Mouse (Mus musculus): Measurements from ENCODE around the gene Tex14. TPM values are rescaled to one million over a fixed set of nuclear protein-coding genes. Genes with fewer than 3 reads are reported as not detected.
A peak's percentile ranks its signal among the peaks of the same experiment; 100 is the strongest.
"Not testable (repeated sequence)": the region's sequence is repeated elsewhere in the genome, so short reads cannot be mapped to it uniquely, and the experiment has no call there.

Tex14 gene
- polyA plus RNA-seq, 1 experiment, result 0.34 TPM

DNA sequence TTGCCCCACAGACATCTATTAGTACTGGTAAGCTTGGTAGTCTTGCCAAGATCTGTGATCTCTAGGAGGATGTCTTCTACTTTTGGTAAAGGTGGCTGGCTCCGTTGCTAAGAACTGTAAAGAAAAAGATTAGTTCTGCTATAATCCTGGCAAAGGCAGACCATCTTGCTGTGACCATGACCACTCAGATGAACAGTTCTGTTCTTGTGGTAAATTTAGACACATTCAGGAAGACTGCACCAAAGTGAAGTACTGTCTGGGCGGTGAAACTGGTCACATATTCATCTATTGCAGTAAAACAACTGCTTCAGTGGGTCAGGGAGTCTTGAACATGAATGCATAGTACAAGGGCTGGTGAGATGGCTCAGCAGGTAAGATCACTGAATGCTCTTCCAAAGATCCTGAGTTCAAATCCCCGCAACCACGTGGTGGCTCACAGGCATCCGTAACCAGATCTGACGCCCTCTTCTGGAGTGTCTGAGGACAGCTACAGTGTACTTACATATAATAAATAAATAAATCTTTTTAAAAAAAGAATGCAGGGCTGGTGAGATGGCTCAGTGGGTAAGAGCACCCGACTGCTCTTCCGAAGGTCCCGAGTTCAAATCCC lies 63.9 kb downstream of the Tex14 start:
- DNase-seq (ENCODE audit: extremely low spot score in 1 of 2, low spot score in 1 of 2), result no peak

DNA sequence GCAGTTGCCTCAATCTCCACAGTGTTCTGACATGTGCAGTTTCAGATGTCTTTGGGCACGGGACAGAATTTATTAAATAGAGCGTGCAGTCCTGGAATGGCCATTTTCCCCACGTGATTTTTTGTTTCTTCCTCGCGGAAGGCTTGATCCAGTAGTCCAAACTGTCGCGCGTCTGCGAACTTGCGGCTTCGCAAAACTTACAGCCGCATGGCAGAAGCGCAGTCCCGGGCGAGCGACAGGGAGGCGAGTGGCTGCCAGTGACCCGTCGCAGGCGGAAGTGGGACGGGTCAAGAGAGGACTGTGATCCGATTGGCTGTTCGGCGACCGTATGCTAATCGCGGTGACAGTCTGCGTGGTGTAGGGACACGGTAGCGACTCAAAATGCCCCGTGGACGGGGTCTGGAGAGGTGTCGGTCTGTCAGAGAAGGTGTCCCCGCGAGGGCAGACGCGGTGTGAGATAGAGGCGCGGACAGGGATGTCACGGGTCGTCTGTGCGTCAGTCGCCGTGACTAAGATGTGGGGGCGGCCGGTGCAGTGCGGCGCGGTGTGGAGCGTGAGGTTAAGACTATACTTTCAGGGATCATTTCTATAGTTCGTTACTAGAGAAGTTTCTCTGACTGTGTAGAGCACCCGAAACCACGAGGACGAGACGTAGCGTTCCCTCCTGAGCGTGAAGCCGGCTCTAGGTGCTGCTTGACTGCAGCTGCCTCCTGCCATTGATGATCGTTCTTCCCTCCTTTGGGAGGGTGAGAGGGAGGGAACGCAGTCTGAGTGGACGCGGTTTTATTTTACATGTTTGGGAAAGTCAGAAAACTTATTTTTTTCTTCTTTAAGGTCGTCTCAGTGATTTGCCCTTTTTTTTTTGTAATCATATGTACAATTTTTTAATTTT lies 66.2 kb downstream of the Tex14 start:
- DNase-seq (ENCODE audit: extremely low spot score in 1 of 2, low spot score in 1 of 2), result peak in 1 of 2 experiments; percentile 50

DNA sequence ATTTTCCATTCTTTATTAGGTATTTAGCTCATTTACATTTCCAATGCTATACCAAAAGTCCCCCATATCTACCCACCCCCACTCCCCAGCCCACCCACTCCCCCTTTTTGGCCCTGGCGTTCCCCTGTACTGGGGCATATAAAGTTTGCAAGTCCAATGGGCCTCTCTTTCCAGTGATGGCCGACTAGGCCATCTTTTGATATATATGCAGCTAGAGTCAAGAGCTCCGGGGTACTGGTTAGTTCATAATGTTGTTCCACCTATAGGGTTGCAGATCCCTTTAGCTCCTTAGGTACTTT lies 66.8 kb downstream of the Tex14 start:
- DNase-seq (ENCODE audit: extremely low spot score in 1 of 2, low spot score in 1 of 2), result not testable (repeated sequence)

DNA sequence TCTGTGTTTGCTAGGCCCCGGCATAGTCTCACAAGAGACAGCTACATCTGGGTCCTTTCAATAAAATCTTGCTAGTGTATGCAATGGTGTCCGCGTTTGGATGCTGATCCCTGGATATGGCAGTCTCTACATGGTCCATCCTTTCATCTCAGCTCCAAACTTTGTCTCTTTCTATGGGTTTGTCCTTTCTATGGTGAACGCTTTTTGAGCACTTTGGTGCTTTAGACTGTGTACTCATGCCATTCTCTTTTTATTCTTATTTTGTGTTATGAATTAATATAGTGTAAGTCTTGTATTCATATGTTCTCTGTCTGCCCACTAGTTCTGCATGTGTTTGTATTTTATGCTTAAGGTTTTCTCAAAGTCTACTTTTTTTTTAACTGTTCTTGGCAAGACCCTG lies 67.2 kb downstream of the Tex14 start:
- DNase-seq (ENCODE audit: extremely low spot score in 1 of 2, low spot score in 1 of 2), result not testable (repeated sequence)

DNA sequence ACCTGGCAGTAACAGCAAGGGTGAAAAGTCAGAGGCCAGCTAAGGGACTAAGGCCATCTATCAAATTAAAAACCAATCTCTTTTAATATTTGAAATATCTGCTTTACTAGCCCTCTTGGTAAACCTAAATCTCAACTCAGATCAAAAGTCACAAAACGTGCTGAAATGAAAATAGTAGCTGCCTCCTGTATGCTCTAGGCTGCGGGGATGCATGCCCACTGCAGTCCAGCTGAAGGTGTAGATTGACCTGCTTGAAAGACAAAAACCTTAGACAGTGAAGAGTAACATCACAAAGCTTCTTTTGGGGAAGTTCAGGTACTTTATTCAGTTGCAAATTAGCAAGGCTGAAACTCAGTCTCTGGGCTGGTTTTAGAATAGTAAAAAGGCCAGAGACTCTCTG lies 74.3 kb downstream of the Tex14 start:
- DNase-seq (ENCODE audit: extremely low spot score in 1 of 2, low spot score in 1 of 2), result not testable (repeated sequence)

DNA sequence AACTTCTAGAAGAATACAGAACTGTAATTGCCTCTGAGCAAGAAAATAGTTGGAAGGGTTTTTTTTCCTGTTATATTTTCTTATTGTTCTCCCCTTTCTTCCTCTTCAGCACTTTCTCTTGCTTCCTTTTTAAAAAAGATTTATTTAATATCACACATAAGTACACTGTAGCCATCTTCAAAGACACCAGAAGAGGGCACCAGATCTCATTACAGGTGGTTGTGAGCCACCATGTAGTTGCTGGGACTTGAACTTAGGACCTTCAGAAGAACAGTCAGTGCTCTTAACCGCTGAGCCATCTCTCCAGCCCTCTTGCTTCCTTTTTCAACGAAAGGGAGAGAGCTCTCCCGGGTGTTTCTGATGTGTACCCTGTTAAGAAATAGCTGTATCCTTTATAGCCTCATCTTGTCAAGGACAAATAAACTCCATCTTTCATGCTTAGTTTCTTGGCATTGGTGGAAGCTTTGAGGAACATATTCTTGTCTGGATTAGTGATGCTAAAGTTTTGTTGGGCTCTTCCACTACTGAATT lies 79.0 kb downstream of the Tex14 start:
- DNase-seq (ENCODE audit: extremely low spot score in 1 of 2, low spot score in 1 of 2), result no peak

DNA sequence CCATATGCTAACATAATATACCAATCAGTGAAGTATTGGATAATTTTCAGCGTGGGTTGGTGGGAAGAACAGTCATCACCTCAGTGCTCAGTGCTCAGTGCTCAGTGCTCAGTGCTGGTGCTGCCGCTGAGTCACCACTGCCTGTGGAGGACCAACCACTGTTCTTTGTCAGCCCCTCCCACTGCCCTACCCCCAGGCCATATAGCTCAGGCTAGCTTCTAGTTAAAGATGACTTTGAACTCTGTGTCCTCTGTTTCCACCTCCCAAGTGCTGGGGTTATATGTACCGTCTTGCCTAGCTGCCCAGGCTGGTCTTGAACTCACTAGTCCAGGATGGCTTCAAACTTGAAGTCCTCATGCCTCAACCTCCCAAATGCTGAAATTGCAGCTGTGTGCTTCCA lies 84.1 kb downstream of the Tex14 start:
- no peak for DNase-seq (ENCODE audit: extremely low spot score in 1 of 2, low spot score in 1 of 2)

DNA sequence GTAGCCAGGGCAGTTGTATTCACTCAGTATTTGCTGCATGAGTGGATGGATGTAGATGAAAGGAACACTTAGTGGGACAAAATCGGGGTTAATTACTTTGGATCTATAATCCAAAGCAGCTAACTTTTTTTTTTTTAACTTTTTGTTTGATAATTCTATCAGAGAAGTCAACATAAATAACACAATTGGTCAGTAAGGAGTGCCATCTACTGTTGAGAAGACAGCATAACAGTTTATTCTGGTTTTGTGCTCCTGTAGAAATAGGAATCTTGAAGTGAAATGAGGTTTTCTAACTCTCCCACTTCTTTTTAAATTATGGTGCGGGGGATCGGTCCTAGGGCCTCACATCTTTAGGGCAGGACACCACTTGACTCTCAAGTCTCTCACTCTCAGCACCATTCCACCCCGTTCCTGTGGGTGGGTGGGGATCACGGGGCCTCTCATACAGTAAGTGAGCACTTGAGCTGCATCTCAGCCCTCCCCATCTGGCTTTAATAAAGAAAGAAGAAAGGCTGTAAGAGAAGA lies 99.9 kb downstream of the Tex14 start:
- DNase-seq (ENCODE audit: extremely low spot score in 1 of 2, low spot score in 1 of 2), result peak in 1 of 2 experiments; percentile 34

DNA sequence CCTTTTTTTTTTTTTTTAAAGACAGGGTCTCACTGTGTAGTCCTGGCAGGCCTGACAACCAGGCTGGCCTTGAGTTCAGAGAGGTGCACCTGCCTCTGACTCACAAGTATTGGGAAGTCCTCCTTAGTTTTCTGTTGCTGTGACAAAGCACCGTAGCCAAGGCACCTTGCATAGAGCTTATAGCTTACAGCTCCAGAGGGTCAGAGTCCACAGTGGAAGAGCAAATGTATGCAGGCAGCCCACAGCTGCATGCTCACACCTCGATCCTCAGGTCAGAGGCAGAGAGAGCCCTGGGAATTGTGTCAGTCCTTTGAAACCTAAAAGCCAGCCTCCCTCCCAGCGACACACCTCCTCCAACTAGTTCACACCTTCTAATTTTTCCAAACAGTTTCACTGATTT lies 101.6 kb downstream of the Tex14 start:
- DNase-seq (ENCODE audit: extremely low spot score in 1 of 2, low spot score in 1 of 2), result no peak

DNA sequence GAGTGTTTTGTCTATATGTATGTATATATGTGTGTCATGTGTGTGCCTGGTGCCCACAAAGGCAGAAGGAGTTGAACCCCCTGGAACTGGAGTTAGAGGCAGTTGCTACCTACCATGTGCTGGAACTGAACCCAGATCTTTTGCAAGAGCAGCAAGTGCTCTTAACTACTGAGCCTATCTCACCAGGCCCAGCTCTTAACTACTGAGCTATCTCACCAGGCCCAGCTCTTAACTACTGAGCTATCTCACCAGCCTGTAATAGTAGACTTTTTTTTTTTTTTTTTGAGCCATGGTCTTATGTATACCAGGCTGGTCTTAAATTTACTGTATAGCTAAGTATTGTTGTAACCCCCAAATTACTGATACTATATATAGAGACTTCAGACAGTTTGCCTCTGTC lies 102.2 kb downstream of the Tex14 start:
- DNase-seq (ENCODE audit: extremely low spot score in 1 of 2, low spot score in 1 of 2), result no peak

DNA sequence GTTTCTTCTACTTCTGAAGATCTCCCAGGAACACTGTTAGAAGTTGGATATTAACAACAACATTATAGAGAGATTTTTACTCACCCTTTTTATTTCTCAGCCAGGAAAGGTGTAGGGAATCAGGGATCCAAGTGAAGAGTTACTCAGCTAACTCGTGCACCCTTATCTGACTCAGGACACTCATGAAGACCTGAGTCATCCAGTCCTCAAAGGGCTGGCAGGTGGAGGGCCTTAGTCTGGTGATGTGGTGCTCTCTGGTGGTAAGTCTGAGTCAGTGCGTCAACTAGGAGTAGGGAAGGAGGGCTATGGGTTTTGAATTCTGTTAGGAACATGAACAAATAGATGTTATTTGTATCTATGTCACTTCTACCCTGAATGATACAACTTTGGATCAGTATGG lies 114.4 kb downstream of the Tex14 start:
- DNase-seq (ENCODE audit: extremely low spot score in 1 of 2, low spot score in 1 of 2), result peak in 1 of 2 experiments; percentile 29

DNA sequence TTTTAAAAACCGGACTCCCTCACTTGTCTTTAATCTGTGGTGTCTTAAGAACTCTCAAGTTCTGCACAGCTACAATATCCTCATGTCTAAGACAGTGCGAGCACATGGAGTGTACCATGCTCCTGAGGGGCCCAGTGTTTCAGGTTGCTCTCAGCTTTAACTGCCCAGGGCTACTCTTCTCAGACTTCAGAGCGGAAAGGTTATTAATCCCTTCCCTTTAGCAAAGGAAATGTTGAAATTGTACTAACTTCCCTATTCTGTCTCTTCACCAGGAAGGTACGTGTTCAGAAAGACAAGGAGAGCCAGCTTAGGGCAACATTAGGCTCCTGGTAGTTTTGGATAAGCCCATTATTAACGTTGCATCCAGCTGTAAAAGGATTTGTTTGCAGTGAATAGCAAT lies 118.6 kb downstream of the Tex14 start:
- no peak for DNase-seq (ENCODE audit: extremely low spot score in 1 of 2, low spot score in 1 of 2)

DNA sequence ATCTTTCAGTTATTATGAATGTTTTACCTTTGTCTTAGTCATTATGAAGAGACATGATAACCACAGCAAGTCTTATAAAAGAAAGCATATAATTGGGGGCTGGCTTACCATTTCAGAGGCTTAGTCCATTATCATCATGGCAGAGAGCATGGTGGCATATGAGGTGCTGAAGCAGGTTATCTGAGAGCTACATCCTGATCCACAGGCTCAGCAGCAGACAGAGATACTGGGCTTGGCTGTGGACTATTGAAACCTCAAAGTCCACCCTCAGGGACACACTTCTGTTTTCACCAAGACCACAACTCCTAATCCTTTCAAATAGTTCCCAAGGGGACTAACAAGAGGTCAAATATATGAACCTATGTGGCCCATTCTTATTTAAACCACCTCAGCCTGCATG lies 119.1 kb downstream of the Tex14 start:
- DNase-seq (ENCODE audit: extremely low spot score in 1 of 2, low spot score in 1 of 2), result no peak

DNA sequence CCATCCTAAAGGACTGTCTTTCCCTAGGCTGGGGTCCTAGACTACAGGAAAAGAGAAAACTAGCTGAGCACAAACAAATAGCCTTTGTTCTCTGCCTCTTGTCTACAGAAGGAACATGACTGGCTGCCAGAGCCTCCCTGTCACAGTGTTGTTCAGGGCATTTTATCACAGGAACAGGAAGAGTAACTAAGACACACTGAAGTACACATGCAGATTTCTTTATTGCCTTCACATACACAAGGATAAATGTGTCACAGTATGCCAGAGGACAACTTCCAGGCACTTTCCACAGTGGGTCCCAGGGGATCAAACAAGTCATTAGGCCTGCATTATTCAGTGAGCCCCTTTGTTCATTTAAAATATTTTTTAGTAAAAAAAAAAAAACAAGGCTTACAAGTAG lies 119.9 kb downstream of the Tex14 start:
- no peak for DNase-seq (ENCODE audit: extremely low spot score in 1 of 2, low spot score in 1 of 2)

DNA sequence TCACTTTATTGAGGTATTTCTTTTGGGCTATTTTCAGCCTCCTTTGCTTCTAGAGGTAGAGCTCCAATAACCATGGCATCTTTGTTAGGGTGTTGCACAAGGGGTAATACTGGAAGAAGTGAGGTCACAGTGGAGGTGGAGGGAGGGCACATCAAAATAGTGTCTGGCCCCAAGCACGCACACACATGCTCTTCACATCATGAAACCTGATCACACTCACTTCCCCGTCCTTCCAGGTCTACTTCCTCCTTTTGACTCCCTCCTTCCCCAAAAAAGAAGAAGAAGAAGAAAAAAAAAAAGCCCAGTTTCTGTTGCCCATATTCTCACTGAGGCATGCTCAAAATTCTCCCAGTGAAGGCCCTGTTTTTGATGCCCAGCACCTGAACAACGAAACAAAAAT lies 122.5 kb downstream of the Tex14 start:
- no peak for DNase-seq (ENCODE audit: extremely low spot score in 1 of 2, low spot score in 1 of 2)

DNA sequence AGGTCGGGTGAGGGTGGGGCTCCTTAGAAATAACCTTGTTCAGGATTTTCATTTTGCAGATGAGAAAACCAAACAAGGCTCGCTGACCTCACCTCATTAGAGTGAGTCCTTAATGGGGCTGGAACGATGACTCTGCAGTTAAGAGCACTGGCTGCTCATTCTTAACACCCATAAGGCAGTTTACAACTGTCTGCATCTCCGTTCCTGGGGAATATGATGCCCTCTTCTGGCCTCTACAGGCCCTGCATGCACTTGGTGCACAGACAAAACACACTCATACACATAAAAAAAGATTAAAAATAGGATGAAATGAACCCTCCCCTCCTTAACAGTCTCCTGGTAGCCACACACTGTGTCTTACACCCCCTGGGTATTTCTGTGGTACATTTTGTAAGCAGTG lies 123.1 kb downstream of the Tex14 start:
- DNase-seq (ENCODE audit: extremely low spot score in 1 of 2, low spot score in 1 of 2), result no peak

DNA sequence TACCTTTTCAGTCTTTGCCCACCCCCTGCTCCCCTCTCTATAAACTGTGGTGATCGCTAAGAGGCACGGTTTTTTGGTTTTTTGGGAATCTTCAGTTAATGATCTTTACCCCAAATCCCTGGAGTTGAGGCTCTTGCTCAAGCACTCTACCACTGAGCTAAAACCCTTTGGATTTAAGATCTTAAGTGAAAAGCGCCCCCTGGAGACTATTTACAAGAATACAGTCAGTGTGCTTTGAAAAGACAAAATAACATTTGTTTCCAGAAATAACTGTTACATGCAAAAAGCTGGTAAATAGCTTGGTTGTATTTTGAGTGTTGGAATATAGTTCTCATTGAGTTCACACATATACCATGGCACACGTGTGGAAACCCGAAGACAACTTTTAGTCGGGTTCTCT lies 126.8 kb downstream of the Tex14 start:
- DNase-seq (ENCODE audit: extremely low spot score in 1 of 2, low spot score in 1 of 2), result no peak

DNA sequence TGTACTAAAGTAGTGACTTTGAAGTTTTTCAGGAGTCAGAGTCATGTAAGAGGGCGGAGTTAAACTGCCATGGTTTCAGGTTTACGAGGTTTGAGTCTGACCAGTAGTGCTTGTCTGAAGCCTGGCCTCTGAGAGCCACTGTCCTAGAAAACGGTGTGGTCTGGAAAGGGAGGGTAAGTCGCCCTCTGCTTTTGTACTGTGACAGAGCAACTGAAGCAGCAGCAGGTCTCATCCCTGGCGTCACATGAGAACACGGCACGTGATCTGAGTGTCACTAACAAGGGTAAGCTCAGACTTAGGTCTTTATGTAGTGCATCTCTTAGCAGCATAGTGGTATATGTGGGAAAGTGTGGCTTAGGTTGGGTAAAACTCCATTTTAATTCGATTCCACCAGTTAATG lies 137.4 kb downstream of the Tex14 start:
- DNase-seq (ENCODE audit: extremely low spot score in 1 of 2, low spot score in 1 of 2), result no peak

DNA sequence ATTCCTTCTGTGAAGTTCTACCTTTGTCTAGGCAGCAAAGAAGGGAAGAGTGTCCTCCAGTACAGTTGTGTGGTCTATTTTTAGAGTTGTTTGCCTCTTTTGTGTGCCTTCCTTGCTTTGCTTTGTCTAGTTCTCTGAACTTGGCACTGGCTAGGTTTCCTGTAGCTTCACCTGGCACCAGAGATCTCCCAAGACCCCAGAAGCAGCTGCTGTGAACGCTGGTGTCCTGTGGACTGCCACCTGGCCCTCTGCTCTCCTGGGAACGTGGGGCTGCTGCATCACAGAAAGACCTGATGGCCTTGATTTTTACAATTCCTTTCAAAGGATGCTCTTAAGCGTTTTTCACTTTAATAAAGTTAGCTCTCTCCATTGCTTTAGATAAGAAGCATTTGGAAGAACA lies 138.0 kb downstream of the Tex14 start:
- DNase-seq (ENCODE audit: extremely low spot score in 1 of 2, low spot score in 1 of 2), result no peak

DNA sequence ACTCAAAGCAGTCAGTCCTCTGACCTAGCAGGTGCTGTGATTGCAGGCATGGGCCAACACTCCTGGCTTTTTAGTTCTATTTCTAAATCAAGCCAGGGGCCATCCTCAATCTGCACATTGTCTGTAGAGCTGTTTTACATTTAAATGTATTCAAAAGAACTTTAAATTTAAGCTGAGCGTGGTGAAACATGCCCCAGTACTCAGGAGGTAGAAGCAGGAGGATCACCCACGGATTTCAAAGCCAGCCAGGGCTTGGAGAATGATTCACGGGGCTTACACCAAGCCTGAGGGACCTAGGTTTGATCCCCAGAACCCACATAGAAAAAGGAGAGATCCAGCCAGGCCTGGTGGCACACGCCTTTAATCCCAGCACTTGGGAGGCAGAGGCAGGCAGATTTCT lies 148.5 kb downstream of the Tex14 start:
- DNase-seq (ENCODE audit: extremely low spot score in 1 of 2, low spot score in 1 of 2), result peak in 1 of 2 experiments; percentile 56

DNA sequence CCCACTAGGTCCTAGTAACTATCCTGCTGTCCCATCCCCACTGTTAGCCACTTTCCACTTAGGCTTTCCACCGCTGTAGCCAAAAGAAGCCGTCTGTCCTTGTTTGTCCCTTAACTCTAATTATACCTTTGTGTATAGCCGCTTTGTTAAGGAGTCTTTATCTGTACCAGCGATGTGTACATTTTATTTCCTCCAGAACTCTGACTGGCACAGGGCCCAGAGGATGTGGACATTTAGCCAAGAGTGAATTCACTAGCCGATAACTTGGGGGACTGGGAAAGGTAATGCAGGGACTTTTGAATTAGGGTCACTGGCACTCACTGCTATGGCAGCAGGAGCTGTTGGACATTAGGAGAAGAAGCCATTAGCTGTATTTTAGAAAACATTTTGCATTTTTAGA lies 149.5 kb downstream of the Tex14 start:
- no peak for DNase-seq (ENCODE audit: extremely low spot score in 1 of 2, low spot score in 1 of 2)

Measured in frontal cortex, adult 2 months (tissue).